Mouse (Mus musculus): Measurements from ENCODE around the gene Pym1. TPM values are rescaled to one million over a fixed set of nuclear protein-coding genes. Genes with fewer than 3 reads are reported as not detected.

Pym1 gene
- polyA plus RNA-seq, 1 experiment from 2014 or later: 45.9 TPM

GRCm38 (mm10) chr10:128790398-128791124, 42.9 kb downstream of the Pym1 start, which contains the start of gene Mmp19:
Mmp19 (plus strand) TSS chr10:128790910.
- Histone ChIP-seq H3K36me3 (replicated peaks; ENCODE audit: control insufficient read depth, insufficient read depth, low read depth, low read length) (no peaks in the 10 kb centered on the region), H3K27ac (replicated peaks; ENCODE audit: low read depth, low read length) (no peak within 1 kb of the TSS), H3K9ac (replicated peaks; ENCODE audit: low read length) (no peak within 1 kb of the TSS), H3K4me2 (ENCODE audit: low read depth, low read length) (no peak within 1 kb of the TSS), H3K9me3 (replicated peaks; ENCODE audit: control insufficient read depth, low read length) (no peaks in the 10 kb centered on the region), H3K4me3 (ENCODE audit: low read depth, low read length) (no peak within 1 kb of the TSS), H3K27me3 (ENCODE audit: control insufficient read depth, insufficient read depth, low read length) (no peaks in the 10 kb centered on the region), H3K4me1 (ENCODE audit: control insufficient read depth, insufficient read depth, low read length) (no peaks in the 10 kb centered on the region)
- no peak for ATAC-seq (replicated peaks; ENCODE audit: insufficient number of reproducible peaks, low FRiP score, low TSS enrichment, low read depth)
- 75% methylated on average over 7 of the region's 7 CpGs for WGBS
- no peak for DNase-seq (ENCODE audit: low spot score)

GRCm38 (mm10) chr10:128792041-128792440, 44.4 kb downstream of the Pym1 start:
- no peaks in the 10 kb centered on the region for H3K9me3 ChIP-seq (replicated peaks; ENCODE audit: control insufficient read depth, low read length)

GRCm38 (mm10) chr10:128793258-128793657, 45.6 kb downstream of the Pym1 start:
- DNase-seq (ENCODE audit: low spot score) (no peak), ATAC-seq (replicated peaks; ENCODE audit: insufficient number of reproducible peaks, low FRiP score, low TSS enrichment, low read depth) (no peak)
- Histone ChIP-seq H3K9ac (replicated peaks; ENCODE audit: low read length) (no peak overlapping the region), H3K4me2 (ENCODE audit: low read depth, low read length) (no peak overlapping the region), H3K9me3 (replicated peaks; ENCODE audit: control insufficient read depth, low read length) (no peaks in the 10 kb centered on the region), H3K4me1 (ENCODE audit: control insufficient read depth, insufficient read depth, low read length) (no peaks in the 10 kb centered on the region), H3K27ac (replicated peaks; ENCODE audit: low read depth, low read length) (no peak overlapping the region), H3K27me3 (ENCODE audit: control insufficient read depth, insufficient read depth, low read length) (no peaks in the 10 kb centered on the region), H3K4me3 (ENCODE audit: low read depth, low read length) (no peak overlapping the region), H3K36me3 (replicated peaks; ENCODE audit: control insufficient read depth, insufficient read depth, low read depth, low read length) (no peaks in the 10 kb centered on the region)
- WGBS: 92% methylated on average over 1 of the region's 1 CpGs

More at GRCm38 (mm10) chr10:128792041-128792440, 44.4 kb downstream of the Pym1 start:
- no peak overlapping the region for H3K4me2 ChIP-seq (ENCODE audit: low read depth, low read length)
- no peak overlapping the region for H3K4me3 ChIP-seq (ENCODE audit: low read depth, low read length)
- H3K36me3 ChIP-seq (replicated peaks; ENCODE audit: control insufficient read depth, insufficient read depth, low read depth, low read length): no peaks in the 10 kb centered on the region
- DNase-seq (ENCODE audit: low spot score) (no peak), ATAC-seq (replicated peaks; ENCODE audit: insufficient number of reproducible peaks, low FRiP score, low TSS enrichment, low read depth) (no peak)
- no peak overlapping the region for H3K9ac ChIP-seq (replicated peaks; ENCODE audit: low read length)
- H3K4me1 ChIP-seq (ENCODE audit: control insufficient read depth, insufficient read depth, low read length): no peaks in the 10 kb centered on the region
- H3K27me3 ChIP-seq (ENCODE audit: control insufficient read depth, insufficient read depth, low read length): no peaks in the 10 kb centered on the region
- no peak overlapping the region for H3K27ac ChIP-seq (replicated peaks; ENCODE audit: low read depth, low read length)

GRCm38 (mm10) chr10:128794391-128794790, 46.7 kb downstream of the Pym1 start:
- Histone ChIP-seq H3K4me3 (ENCODE audit: low read depth, low read length) (no peak overlapping the region), H3K9me3 (replicated peaks; ENCODE audit: control insufficient read depth, low read length) (no peaks in the 10 kb centered on the region), H3K36me3 (replicated peaks; ENCODE audit: control insufficient read depth, insufficient read depth, low read depth, low read length) (no peaks in the 10 kb centered on the region), H3K4me1 (ENCODE audit: control insufficient read depth, insufficient read depth, low read length) (no peaks in the 10 kb centered on the region), H3K9ac (replicated peaks; ENCODE audit: low read length) (no peak overlapping the region), H3K27ac (replicated peaks; ENCODE audit: low read depth, low read length) (no peak overlapping the region), H3K4me2 (ENCODE audit: low read depth, low read length) (no peak overlapping the region), H3K27me3 (ENCODE audit: control insufficient read depth, insufficient read depth, low read length) (no peaks in the 10 kb centered on the region)
- 87% methylated on average over 5 of the region's 5 CpGs for WGBS
- DNase-seq (ENCODE audit: low spot score): no peak
- no peak for ATAC-seq (replicated peaks; ENCODE audit: insufficient number of reproducible peaks, low FRiP score, low TSS enrichment, low read depth)

- DNase-seq (ENCODE audit: low spot score): no peak
- no peaks in the 10 kb centered on the region for H3K36me3 ChIP-seq (replicated peaks; ENCODE audit: control insufficient read depth, insufficient read depth, low read depth, low read length)
- H3K4me1 ChIP-seq (ENCODE audit: control insufficient read depth, insufficient read depth, low read length): no peaks in the 10 kb centered on the region
- H3K9ac ChIP-seq (replicated peaks; ENCODE audit: low read length): no peak overlapping the region
- H3K27ac ChIP-seq (replicated peaks; ENCODE audit: low read depth, low read length): no peak overlapping the region
- H3K27me3 ChIP-seq (ENCODE audit: control insufficient read depth, insufficient read depth, low read length): no peaks in the 10 kb centered on the region
- WGBS: 90% methylated on average over 3 of the region's 3 CpGs
- H3K4me2 ChIP-seq (ENCODE audit: low read depth, low read length): no peak overlapping the region
- H3K9me3 ChIP-seq (replicated peaks; ENCODE audit: control insufficient read depth, low read length): no peaks in the 10 kb centered on the region
- ATAC-seq (replicated peaks; ENCODE audit: insufficient number of reproducible peaks, low FRiP score, low TSS enrichment, low read depth): no peak
- H3K4me3 ChIP-seq (ENCODE audit: low read depth, low read length): no peak overlapping the region
Observed at GRCm38 (mm10) chr10:128795581-128795980, 47.9 kb downstream of the Pym1 start.

GRCm38 (mm10) chr10:128798676-128799075, 51.0 kb downstream of the Pym1 start:
- no peak for DNase-seq (ENCODE audit: low spot score)
- H3K27me3 ChIP-seq (ENCODE audit: control insufficient read depth, insufficient read depth, low read length): no peaks in the 10 kb centered on the region
- H3K27ac ChIP-seq (replicated peaks; ENCODE audit: low read depth, low read length): no peak overlapping the region
- H3K4me2 ChIP-seq (ENCODE audit: low read depth, low read length): no peak overlapping the region
- H3K9me3 ChIP-seq (replicated peaks; ENCODE audit: control insufficient read depth, low read length): no peaks in the 10 kb centered on the region
- no peaks in the 10 kb centered on the region for H3K4me1 ChIP-seq (ENCODE audit: control insufficient read depth, insufficient read depth, low read length)
- H3K9ac ChIP-seq (replicated peaks; ENCODE audit: low read length): no peak overlapping the region
- H3K36me3 ChIP-seq (replicated peaks; ENCODE audit: control insufficient read depth, insufficient read depth, low read depth, low read length): no peaks in the 10 kb centered on the region
- H3K4me3 ChIP-seq (ENCODE audit: low read depth, low read length): no peak overlapping the region
- 93% methylated on average over 8 of the region's 8 CpGs for WGBS
- ATAC-seq (replicated peaks; ENCODE audit: insufficient number of reproducible peaks, low FRiP score, low TSS enrichment, low read depth): no peak

- Histone ChIP-seq H3K4me2 (ENCODE audit: low read depth, low read length) (no peak overlapping the region), H3K27me3 (ENCODE audit: control insufficient read depth, insufficient read depth, low read length) (no peaks in the 10 kb centered on the region), H3K36me3 (replicated peaks; ENCODE audit: control insufficient read depth, insufficient read depth, low read depth, low read length) (no peaks in the 10 kb centered on the region), H3K4me3 (ENCODE audit: low read depth, low read length) (no peak overlapping the region), H3K27ac (replicated peaks; ENCODE audit: low read depth, low read length) (no peak overlapping the region), H3K9me3 (replicated peaks; ENCODE audit: control insufficient read depth, low read length) (no peaks in the 10 kb centered on the region), H3K9ac (replicated peaks; ENCODE audit: low read length) (no peak overlapping the region), H3K4me1 (ENCODE audit: control insufficient read depth, insufficient read depth, low read length) (no peaks in the 10 kb centered on the region)
- WGBS: 90% methylated on average over 16 of the region's 16 CpGs
- ATAC-seq (replicated peaks; ENCODE audit: insufficient number of reproducible peaks, low FRiP score, low TSS enrichment, low read depth): no peak
- no peak for DNase-seq (ENCODE audit: low spot score)
Observed at GRCm38 (mm10) chr10:128801981-128802495, 54.3 kb downstream of the Pym1 start.

- H3K27ac ChIP-seq (replicated peaks; ENCODE audit: low read depth, low read length): no peak overlapping the region
- no peaks in the 10 kb centered on the region for H3K27me3 ChIP-seq (ENCODE audit: control insufficient read depth, insufficient read depth, low read length)
- no peaks in the 10 kb centered on the region for H3K9me3 ChIP-seq (replicated peaks; ENCODE audit: control insufficient read depth, low read length)
- WGBS: 44% methylated on average over 4 of the region's 4 CpGs
- H3K9ac ChIP-seq (replicated peaks; ENCODE audit: low read length): peak overlapping the region; percentile 43
- peak overlapping the region; percentile 82; the same call in 1 of the 2 replicates for H3K4me3 ChIP-seq (ENCODE audit: low read depth, low read length)
- peak overlapping the region; percentile 54 for H3K4me2 ChIP-seq (ENCODE audit: low read depth, low read length)
- ATAC-seq (replicated peaks; ENCODE audit: insufficient number of reproducible peaks, low FRiP score, low TSS enrichment, low read depth): no peak
- no peak for DNase-seq (ENCODE audit: low spot score)
- no peaks in the 10 kb centered on the region for H3K36me3 ChIP-seq (replicated peaks; ENCODE audit: control insufficient read depth, insufficient read depth, low read depth, low read length)
- H3K4me1 ChIP-seq (ENCODE audit: control insufficient read depth, insufficient read depth, low read length): no peaks in the 10 kb centered on the region
Observed at GRCm38 (mm10) chr10:128802956-128803355, 55.3 kb downstream of the Pym1 start.
